Mouse (Mus musculus) hindbrain, embryonic 15.5 days (tissue): ENCODE measurements around the gene Zfhx3. TPM values are rescaled to one million over a fixed set of nuclear protein-coding genes. Genes with fewer than 3 reads are reported as not detected.
A peak's percentile ranks its signal among the peaks of the same experiment; 100 is the strongest.

ENCODE experiments used
- ATAC-seq: fragments of 200-750 bp; cut with Nextera tagmentation; 2 replicates; pipeline ENCODE4 v1.8.0; 2017; ENCODE audit warnings: low read depth, moderate number of reproducible peaks, moderate TSS enrichment; ENCODE audit not compliant: low FRiP score
- H3K27ac ChIP-seq: fragments of 300-500 bp; sonication (generic); replicated peaks from 2 replicates; pipeline ENCODE4 v1.5.1; 2015; ENCODE audit warnings: mild to moderate bottlenecking, inconsistent platforms
- H3K27me3 ChIP-seq: fragments of 300-500 bp; sonication (generic); 2 replicates; pipeline ENCODE4 v1.6.1; 2015; ENCODE audit warnings: control low read depth, inconsistent platforms
- H3K36me3 ChIP-seq: fragments of 300-500 bp; sonication (generic); 2 replicates; pipeline ENCODE4 v1.6.1; 2015; ENCODE audit warnings: control low read depth, inconsistent platforms
- H3K4me1 ChIP-seq: fragments of 300-500 bp; sonication (generic); replicated peaks from 2 replicates; pipeline ENCODE4 v1.6.1; 2015; ENCODE audit warnings: control low read depth, inconsistent platforms
- H3K4me2 ChIP-seq: fragments of 300-500 bp; sonication (generic); 2 replicates; pipeline ENCODE4 v1.6.1; 2015; ENCODE audit warnings: moderate library complexity, mild to moderate bottlenecking, inconsistent platforms
- H3K4me3 ChIP-seq: fragments of 300-500 bp; sonication (generic); 2 replicates; pipeline ENCODE4 v1.5.1; 2015; ENCODE audit warnings: mild to moderate bottlenecking, inconsistent platforms
- H3K9ac ChIP-seq: fragments of 300-500 bp; sonication (generic); 2 replicates; pipeline ENCODE4 v1.6.1; 2015; ENCODE audit warnings: inconsistent platforms
- H3K9me3 ChIP-seq: fragments of 300-500 bp; sonication (generic); 2 replicates; pipeline ENCODE4 v1.6.1; 2016; ENCODE audit warnings: control low read depth, inconsistent platforms
- WGBS: fragments of 180-500 bp; shearing (Covaris S2); methylation state at CpG from one replicate; pipeline ENCODE4 v1.1.7; 2015; 5-methylcytosine and 5-hydroxymethylcytosine counted together
- polyA plus RNA-seq: library from polyadenylated mRNA; unstranded; fragments of >200 nt; fragmentation: Nextera tagmentation; extraction: Ambion mirVana; gene quantifications from 2 replicates; pipeline ENCODE4 v1.2.1, GENCODE M21; 2015

The Zfhx3 gene
- polyA plus RNA-seq, 1 experiment from 2014 or later: 23.5 TPM

DNA sequence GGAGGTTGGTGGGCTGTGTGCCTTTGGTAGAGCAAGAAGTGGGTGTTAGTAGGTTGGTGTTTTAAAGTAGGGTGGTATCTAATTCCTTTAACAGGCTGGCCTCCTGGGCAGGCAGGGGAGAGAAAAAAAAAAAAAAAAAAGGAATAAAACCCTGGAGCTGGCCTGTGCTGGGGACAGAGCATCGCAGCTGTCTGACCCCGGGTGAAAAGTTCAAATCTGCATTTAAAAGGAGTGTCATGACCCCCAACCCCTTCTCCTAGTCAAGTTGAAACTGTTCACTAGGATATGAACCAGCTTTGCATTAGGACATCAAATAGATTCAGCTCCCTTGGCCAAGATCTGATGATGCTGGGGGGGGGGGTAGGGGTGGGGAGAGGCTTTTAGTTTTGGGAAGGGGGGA is 786.7 kb downstream of the Zfhx3 start:
- Histone ChIP-seq H3K9me3 (no peaks in the 10 kb centered on the region), H3K27me3 (peaks cover 19% of the 10 kb centered on the region; the same call in 1 of the 2 replicates), H3K27ac (no peak overlapping the region), H3K9ac (no peak overlapping the region), H3K4me3 (no peak overlapping the region), H3K4me1 (peaks cover 52% of the 10 kb centered on the region), H3K4me2 (no peak overlapping the region), H3K36me3 (no peaks in the 10 kb centered on the region)
- whole genome bisulfite sequencing: 10% methylated on average over 2 of the region's 2 CpGs
- ATAC-seq: no peak

DNA sequence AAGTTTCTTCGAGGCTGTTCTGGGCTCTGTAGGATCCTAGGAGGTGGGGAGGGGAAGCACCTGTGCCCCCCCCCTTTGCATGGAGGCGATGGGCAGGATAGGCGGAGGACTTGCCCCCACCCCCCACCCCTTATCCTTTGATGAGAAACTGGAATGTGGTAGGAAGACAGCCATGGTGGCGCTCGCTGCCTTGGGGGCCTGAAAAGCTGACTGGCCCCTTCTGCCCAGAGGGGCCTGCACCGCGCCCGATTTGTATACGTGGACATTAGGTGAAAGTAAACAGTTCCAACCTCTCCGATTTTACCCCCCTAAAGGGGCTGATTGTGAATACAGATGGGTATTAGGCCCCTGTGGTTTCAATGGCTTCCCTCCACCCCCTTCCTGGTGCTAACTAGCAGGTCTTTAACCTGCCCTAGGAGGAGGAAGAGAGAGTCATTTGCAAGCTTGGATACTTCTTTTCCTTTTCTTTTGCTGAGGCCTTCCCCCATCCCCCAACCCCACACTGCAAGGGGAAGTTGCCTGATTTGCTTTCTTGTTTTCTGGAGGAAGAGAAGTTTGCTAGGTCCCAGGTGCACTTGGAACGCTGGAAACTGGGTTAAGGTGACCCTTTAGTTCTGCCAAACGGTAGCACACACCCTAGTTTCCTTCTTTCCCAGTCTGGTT is 787.4 kb downstream of the Zfhx3 start:
- Histone ChIP-seq H3K27ac (no peak overlapping the region), H3K27me3 (0 out of 2 replicates have a peak, but pooled peaks cover 18% of the 10 kb centered on the region), H3K9ac (no peak overlapping the region), H3K4me2 (no peak overlapping the region), H3K4me1 (peaks cover 58% of the 10 kb centered on the region), H3K36me3 (no peaks in the 10 kb centered on the region), H3K4me3 (no peak overlapping the region), H3K9me3 (no peaks in the 10 kb centered on the region)
- 17% methylated on average over 12 of the region's 12 CpGs for WGBS
- no peak for ATAC-seq

DNA sequence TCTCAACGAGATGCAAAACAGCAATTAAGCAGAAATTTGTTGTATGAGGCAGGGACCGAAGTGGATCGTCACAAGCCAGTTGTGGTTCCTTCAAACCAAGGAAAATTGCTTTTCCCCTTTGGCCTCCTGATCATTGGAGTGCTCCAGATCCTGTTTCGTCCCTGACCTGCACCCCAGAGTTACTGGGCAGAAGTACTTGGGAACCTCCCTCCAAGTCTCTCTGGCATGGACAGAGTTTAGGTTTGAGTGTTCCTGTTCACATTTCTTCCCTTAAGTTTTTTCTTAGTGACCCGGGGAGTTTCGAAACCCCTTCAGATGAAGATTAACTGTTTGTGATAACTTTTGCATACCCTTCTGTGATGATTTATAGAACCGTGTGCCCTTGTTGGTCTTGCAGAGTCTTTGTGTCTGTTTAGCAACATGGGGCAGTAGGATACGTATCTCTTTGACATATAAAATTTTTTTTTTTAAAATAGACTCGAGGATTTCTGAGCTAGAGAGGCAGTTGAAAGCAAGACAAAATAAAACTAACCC is 788.5 kb downstream of the Zfhx3 start:
- Histone ChIP-seq H3K4me2 (no peak overlapping the region), H3K4me3 (no peak overlapping the region), H3K27ac (no peak overlapping the region), H3K27me3 (0 out of 2 replicates have a peak, but pooled peaks cover 14% of the 10 kb centered on the region), H3K9me3 (no peaks in the 10 kb centered on the region), H3K4me1 (peaks cover 54% of the 10 kb centered on the region), H3K9ac (no peak overlapping the region), H3K36me3 (no peaks in the 10 kb centered on the region)
- 49% methylated on average over 9 of the region's 9 CpGs for WGBS
- ATAC-seq: no peak

DNA sequence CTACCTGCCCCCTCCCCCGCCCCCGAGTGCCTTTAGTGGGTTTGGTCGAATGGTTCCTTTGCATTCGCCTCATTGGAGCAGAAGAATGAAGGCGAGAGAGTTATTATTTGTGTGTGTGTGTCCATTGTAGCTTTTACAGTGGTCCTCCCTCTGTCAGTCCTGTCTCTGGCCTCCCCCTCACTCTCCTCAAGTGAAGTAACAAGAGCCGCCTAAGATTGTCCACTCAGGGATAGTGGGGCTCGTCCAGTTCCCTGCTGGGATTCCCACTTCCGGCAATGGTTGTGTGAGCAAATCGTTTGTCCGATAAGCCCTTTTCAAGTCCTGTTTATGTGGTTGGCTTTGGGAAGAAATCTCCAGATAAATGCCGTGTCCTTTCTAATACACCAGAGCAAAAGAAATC is 790.1 kb downstream of the Zfhx3 start:
- Histone ChIP-seq H3K9ac (no peak overlapping the region), H3K36me3 (no peaks in the 10 kb centered on the region), H3K27me3 (0 out of 2 replicates have a peak, but pooled peaks cover 11% of the 10 kb centered on the region), H3K27ac (no peak overlapping the region), H3K9me3 (no peaks in the 10 kb centered on the region), H3K4me1 (peaks cover 63% of the 10 kb centered on the region), H3K4me2 (peak overlapping the region; percentile 12; the same call in 1 of the 2 replicates), H3K4me3 (no peak overlapping the region)
- no peak for ATAC-seq
- 19% methylated on average over 11 of the region's 11 CpGs for WGBS

DNA sequence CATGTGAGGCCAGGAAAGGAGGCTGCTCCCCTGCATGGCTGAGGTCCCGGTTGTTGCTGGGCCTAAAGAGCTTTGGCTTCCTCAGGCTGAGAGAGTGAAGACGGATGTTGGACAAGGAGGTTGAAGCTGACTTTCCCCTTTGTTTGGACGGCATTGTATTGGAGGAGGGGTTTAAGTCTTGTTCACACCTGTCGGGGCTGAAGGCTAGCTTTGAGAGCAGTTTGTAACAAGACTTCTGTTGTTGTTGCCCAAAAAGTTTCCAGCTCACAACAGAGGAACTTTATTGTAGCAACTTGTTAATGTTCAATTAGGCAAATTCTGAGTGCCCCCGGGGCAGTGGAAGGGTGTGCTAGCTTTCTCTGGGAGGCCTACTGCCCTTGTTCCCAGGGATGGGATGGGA is 790.9 kb downstream of the Zfhx3 start:
- no peak overlapping the region for H3K27ac ChIP-seq
- peaks cover 64% of the 10 kb centered on the region for H3K4me1 ChIP-seq
- 0 out of 2 replicates have a peak, but pooled peaks cover 7% of the 10 kb centered on the region for H3K27me3 ChIP-seq
- 61% methylated on average over 5 of the region's 5 CpGs for WGBS
- no peak overlapping the region for H3K4me3 ChIP-seq
- H3K4me2 ChIP-seq: no peak overlapping the region
- no peaks in the 10 kb centered on the region for H3K9me3 ChIP-seq
- H3K9ac ChIP-seq: no peak overlapping the region
- H3K36me3 ChIP-seq: no peaks in the 10 kb centered on the region
- ATAC-seq: no peak

DNA sequence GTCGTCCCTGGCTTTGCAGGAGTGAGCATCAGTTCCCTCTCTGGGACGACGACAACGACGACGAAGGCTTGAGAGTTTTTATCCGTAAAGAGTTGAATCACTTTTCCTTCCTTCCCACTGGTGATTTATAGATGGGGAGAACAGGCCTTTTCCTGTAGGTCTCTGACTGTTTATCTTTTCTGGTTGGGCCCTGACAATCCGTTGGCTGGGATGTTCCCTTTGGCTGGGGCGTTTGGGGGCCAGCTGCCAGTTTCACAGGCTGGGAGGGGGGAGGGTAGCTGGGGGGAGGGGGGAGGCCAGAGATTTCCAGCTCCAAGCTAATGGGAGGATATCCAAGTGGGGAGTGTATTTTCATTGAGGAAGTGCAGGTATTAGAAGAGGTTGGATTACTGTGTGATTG is 794.0 kb downstream of the Zfhx3 start:
- Histone ChIP-seq H3K4me2 (no peak overlapping the region), H3K9me3 (no peaks in the 10 kb centered on the region), H3K27ac (no peak overlapping the region), H3K4me3 (no peak overlapping the region), H3K36me3 (no peaks in the 10 kb centered on the region), H3K27me3 (0 out of 2 replicates have a peak, but pooled peaks cover 3% of the 10 kb centered on the region), H3K9ac (no peak overlapping the region), H3K4me1 (peaks cover 43% of the 10 kb centered on the region)
- no peak for ATAC-seq
- WGBS: 36% methylated on average over 9 of the region's 9 CpGs

DNA sequence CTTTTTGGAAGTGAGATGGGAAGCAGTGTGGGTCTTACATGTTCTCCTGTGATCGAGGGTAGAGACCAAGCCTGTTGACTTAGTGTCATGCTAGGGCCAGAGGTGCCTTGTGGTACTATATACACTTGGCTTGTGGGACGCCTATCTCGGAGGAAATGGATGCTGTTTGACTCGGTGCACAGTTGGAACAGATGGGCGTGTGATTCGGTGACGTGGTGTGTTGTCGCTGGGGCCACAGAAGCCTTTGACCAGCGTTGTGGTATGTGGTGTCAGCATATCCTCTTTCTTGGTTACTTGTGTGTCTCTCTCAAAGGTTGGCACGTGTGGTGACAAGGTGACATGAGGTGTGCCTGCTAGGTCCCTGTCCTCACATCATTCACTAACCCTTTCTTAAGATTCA is 795.7 kb downstream of the Zfhx3 start:
- Histone ChIP-seq H3K36me3 (no peaks in the 10 kb centered on the region), H3K27me3 (no peaks in the 10 kb centered on the region), H3K4me1 (peaks cover 31% of the 10 kb centered on the region), H3K4me2 (no peak overlapping the region), H3K9ac (no peak overlapping the region), H3K9me3 (no peaks in the 10 kb centered on the region), H3K27ac (no peak overlapping the region), H3K4me3 (no peak overlapping the region)
- WGBS: 91% methylated on average over 10 of the region's 10 CpGs
- ATAC-seq: no peak

DNA sequence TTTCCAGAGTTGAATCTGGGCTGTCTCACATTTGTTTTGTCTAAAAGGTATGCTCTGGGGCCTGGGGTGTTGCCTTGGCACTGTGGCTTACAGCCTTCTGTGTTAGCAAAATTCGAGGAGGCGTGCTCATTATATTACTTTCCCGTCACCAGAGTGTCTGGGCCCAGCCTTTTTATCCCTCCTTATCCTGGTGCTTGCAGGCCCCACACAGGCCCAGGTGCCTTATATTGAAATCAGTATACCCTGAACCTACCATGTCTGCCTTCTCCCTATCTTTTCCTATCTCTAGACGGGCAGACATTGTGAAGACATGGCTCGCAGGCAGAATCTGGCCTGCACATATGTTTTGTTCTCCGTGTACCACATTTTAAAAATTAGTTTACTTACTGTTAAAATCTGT is 797.1 kb downstream of the Zfhx3 start:
- no peak overlapping the region for H3K4me2 ChIP-seq
- H3K9ac ChIP-seq: no peak overlapping the region
- 84% methylated on average over 6 of the region's 6 CpGs for WGBS
- ATAC-seq: no peak
- H3K27ac ChIP-seq: no peak overlapping the region
- H3K36me3 ChIP-seq: no peaks in the 10 kb centered on the region
- H3K4me1 ChIP-seq: peaks cover 18% of the 10 kb centered on the region
- no peaks in the 10 kb centered on the region for H3K9me3 ChIP-seq
- no peaks in the 10 kb centered on the region for H3K27me3 ChIP-seq
- H3K4me3 ChIP-seq: no peak overlapping the region

DNA sequence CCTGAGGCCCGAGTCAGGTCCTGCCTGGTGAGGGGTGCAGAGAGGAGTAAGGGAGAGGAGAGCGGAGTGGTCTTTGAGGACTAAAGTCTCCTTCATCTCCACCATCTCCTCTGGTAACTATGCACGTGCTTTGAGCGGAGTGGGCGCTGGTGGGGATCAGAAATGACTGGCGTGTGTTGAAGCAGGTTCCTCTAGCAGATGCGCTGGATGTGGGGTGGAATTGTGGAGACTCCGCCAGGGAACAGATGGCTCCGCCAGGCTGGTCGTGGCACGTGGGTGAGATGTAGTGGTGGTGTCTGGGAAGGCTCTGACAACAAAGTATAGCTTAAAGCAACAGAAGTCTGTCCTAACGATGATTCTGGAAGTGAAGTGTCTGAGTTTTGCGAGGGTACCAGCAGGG is 798.0 kb downstream of the Zfhx3 start:
- H3K4me3 ChIP-seq: no peak overlapping the region
- no peak overlapping the region for H3K4me2 ChIP-seq
- H3K27me3 ChIP-seq: no peaks in the 10 kb centered on the region
- no peaks in the 10 kb centered on the region for H3K36me3 ChIP-seq
- no peak overlapping the region for H3K9ac ChIP-seq
- H3K9me3 ChIP-seq: no peaks in the 10 kb centered on the region
- peaks cover 16% of the 10 kb centered on the region for H3K4me1 ChIP-seq
- WGBS: 86% methylated on average over 13 of the region's 13 CpGs
- no peak for ATAC-seq
- no peak overlapping the region for H3K27ac ChIP-seq

DNA sequence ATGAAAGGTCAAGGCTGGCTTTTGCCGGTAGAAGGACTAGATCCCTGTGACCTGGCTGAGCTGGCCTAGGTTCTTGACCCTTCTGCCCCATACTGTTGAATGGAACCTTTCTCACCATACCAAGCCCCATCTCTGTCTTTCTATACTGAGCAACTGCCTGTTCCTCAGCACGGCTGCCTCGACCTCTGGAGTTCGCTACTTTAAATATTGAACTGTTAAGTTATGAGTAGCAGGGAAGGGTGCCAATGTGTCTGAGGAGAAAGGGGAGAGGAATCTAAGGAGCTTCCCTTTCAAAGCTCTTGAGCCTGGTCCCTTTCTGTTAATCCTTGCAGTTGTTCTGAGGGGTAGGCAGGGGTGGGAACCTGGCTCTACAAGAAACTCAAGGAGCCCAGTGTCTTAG is 799.2 kb downstream of the Zfhx3 start:
- Histone ChIP-seq H3K4me1 (peaks cover 13% of the 10 kb centered on the region), H3K27me3 (no peaks in the 10 kb centered on the region; the same call in 1 of the 2 replicates), H3K4me3 (no peak overlapping the region), H3K36me3 (no peaks in the 10 kb centered on the region), H3K9me3 (no peaks in the 10 kb centered on the region), H3K4me2 (no peak overlapping the region), H3K27ac (no peak overlapping the region), H3K9ac (no peak overlapping the region)
- ATAC-seq: no peak
- 92% methylated on average over 4 of the region's 4 CpGs for WGBS

DNA sequence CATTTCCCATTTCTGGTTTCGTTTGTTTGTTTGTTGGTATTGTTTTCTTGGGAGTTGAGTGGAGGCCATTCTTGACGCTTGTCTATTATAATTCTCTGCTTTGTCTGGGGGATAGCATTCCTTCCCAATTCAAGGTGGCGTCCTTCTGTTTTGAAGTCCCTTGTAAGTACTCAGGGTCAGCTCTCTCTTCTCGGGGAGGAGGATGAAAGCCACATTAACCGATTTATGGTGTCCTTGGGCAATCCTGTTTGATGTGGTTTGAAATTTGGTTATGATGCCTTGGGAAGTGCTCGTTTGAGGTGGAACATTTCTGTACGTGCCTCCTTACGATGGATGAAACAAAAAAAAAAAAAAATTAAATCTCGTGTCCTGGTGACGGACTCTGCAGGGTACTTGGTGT is 800.0 kb downstream of the Zfhx3 start:
- H3K4me3 ChIP-seq: no peak overlapping the region
- no peaks in the 10 kb centered on the region for H3K36me3 ChIP-seq
- H3K27ac ChIP-seq: no peak overlapping the region
- H3K4me2 ChIP-seq: no peak overlapping the region
- peaks cover 4% of the 10 kb centered on the region for H3K4me1 ChIP-seq
- no peaks in the 10 kb centered on the region; the same call in 1 of the 2 replicates for H3K27me3 ChIP-seq
- H3K9ac ChIP-seq: no peak overlapping the region
- no peaks in the 10 kb centered on the region for H3K9me3 ChIP-seq
- 84% methylated on average over 10 of the region's 10 CpGs for WGBS
- ATAC-seq: no peak

DNA sequence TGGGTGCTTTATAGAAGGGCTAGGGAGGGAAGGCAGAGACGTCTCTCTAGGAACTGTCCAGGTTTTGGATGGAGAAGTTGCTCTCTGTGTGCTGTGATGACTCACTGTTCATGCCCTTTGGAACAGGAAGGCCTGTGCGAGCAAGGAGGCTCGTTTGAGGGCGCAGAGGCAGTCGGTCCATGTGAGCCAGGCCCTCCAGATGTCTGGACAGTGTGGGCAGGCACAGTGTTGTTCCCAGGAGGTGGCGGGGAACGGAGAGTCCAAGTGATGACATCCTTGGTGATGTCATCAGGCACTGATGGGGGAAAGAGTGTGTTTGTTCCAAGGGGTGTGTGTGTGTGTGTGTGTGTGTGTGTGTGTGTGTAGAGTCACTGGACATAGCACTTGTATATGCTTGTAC is 800.8 kb downstream of the Zfhx3 start:
- no peak for ATAC-seq
- H3K36me3 ChIP-seq: no peaks in the 10 kb centered on the region
- H3K9ac ChIP-seq: no peak overlapping the region
- no peak overlapping the region for H3K4me3 ChIP-seq
- H3K4me2 ChIP-seq: no peak overlapping the region
- WGBS: 80% methylated on average over 7 of the region's 7 CpGs
- no peak overlapping the region for H3K27ac ChIP-seq
- H3K9me3 ChIP-seq: no peaks in the 10 kb centered on the region
- H3K27me3 ChIP-seq: no peaks in the 10 kb centered on the region; the same call in 1 of the 2 replicates
- peaks cover 3% of the 10 kb centered on the region; the same call in 1 of the 2 replicates for H3K4me1 ChIP-seq
